Mouse (Mus musculus) ovary, postnatal 14 days (tissue): Measurements from ENCODE around the gene Itgb7.

Experiments used
- DNase-seq: peaks from one replicate; pipeline ENCODE4 v3.0.0; 2022; ENCODE audit warnings: low spot score

The Itgb7 gene

GRCm38 (mm10) chr15:102192820-102193386, 38.8 kb downstream of the Itgb7 start:
- DNase-seq, result no peak

GRCm38 (mm10) chr15:102192271-102192812, 39.4 kb downstream of the Itgb7 start:
- no peak for DNase-seq

- DNase-seq, result no peak
Observed at GRCm38 (mm10) chr15:102191699-102192098, 40.0 kb downstream of the Itgb7 start.

GRCm38 (mm10) chr15:102188883-102189282, 42.9 kb downstream of the Itgb7 start:
- DNase-seq, result no peak

- no peak for DNase-seq
Observed at GRCm38 (mm10) chr15:102188096-102188495, 43.6 kb downstream of the Itgb7 start.

GRCm38 (mm10) chr15:102186239-102186638, 45.5 kb downstream of the Itgb7 start:
- no peak for DNase-seq

- DNase-seq, result no peak
Observed at GRCm38 (mm10) chr15:102183076-102183475, 48.7 kb downstream of the Itgb7 start.

- no peak for DNase-seq
Observed at GRCm38 (mm10) chr15:102179924-102180323, 51.8 kb downstream of the Itgb7 start.

- DNase-seq, result no peak
Observed at GRCm38 (mm10) chr15:102179106-102179505, 52.6 kb downstream of the Itgb7 start.

GRCm38 (mm10) chr15:102178279-102178678, 53.5 kb downstream of the Itgb7 start:
- peak; percentile 76 for DNase-seq

- DNase-seq, result no peak
Observed at GRCm38 (mm10) chr15:102177417-102177816, 54.3 kb downstream of the Itgb7 start.

GRCm38 (mm10) chr15:102176571-102177316, 55.0 kb downstream of the Itgb7 start:
- no peak for DNase-seq

GRCm38 (mm10) chr15:102175736-102176319, 55.9 kb downstream of the Itgb7 start:
- DNase-seq, result no peak

- no peak for DNase-seq
Observed at GRCm38 (mm10) chr15:102173581-102173980, 58.2 kb downstream of the Itgb7 start.

- no peak for DNase-seq
Observed at GRCm38 (mm10) chr15:102169064-102169463, 62.7 kb downstream of the Itgb7 start.

GRCm38 (mm10) chr15:102167620-102168021, 64.1 kb downstream of the Itgb7 start:
- DNase-seq, result no peak
